8 mouse cellular contexts compared by ENCODE assay signal in genomic region chr16:30184591-30185265, GRCm38 (mm10).
DNase-seq lines count a peak whose midpoint lies in the region; ATAC-seq and TF ChIP-seq lines count a peak whose summit lies in the region.

No protein-coding gene starts in this region.

- no peak for DNase-seq in ES-E14 (ENCODE audit: low read depth, low spot score)
- DNase-seq in brain, adult 2 months (ENCODE audit: low read depth, low spot score): peak; percentile 77
- peak; percentile 88 to 93 for DNase-seq in gastrocnemius, adult 8-10 months (ENCODE audit: low spot score in 2 of 2)
- peak; percentile 65 to 77 for DNase-seq in layer of hippocampus, postnatal 10 days (ENCODE audit: low spot score in 2 of 2)
- no peak for DNase-seq in T-cell, adult 2 months (ENCODE audit: low spot score)

- no peak overlapping the region for H3K9ac ChIP-seq in ES-E14 (ENCODE audit: insufficient read depth, low read depth, low read length, poor library complexity, severe bottlenecking)
- peak overlapping the region; percentile 51; the same call in 1 of the 2 replicates for H3K9ac ChIP-seq in hindbrain, embryonic 13.5 days
- peak overlapping the region; percentile 49 for H3K9ac ChIP-seq in lung, embryonic 16.5 days (ENCODE audit: low read length)
- H3K9ac ChIP-seq in neural tube, embryonic 15.5 days (replicated peaks): no peak overlapping the region

- peaks cover 95% of the 10 kb centered on the region for H3K27me3 ChIP-seq in hindbrain, embryonic 13.5 days
- no peaks in the 10 kb centered on the region for H3K27me3 ChIP-seq in lung, embryonic 16.5 days (ENCODE audit: control insufficient read depth, insufficient read depth, low read depth, low read length)
- H3K27me3 ChIP-seq in neural tube, embryonic 15.5 days (replicated peaks): peaks cover 36% of the 10 kb centered on the region; the same call in 1 of the 2 replicates

- 18% methylated on average over 18 of the region's 18 CpGs for WGBS in hindbrain, embryonic 13.5 days
- 5% methylated on average over 18 of the region's 18 CpGs for WGBS in lung, embryonic 16.5 days
- 28% methylated on average over 18 of the region's 18 CpGs for WGBS in neural tube, embryonic 15.5 days

- in situ Hi-C loops in ES-E14 (cut with MboI; ENCODE audit: low sequenced_read_pairs in 2 of 2, unreplicated experiment in 2 of 2): no loop called here

- H3K9me3 ChIP-seq in ES-E14 (ENCODE audit: control insufficient read depth, insufficient read depth, low read depth, low read length): no peaks in the 10 kb centered on the region
- H3K9me3 ChIP-seq in hindbrain, embryonic 13.5 days: no peaks in the 10 kb centered on the region
- no peaks in the 10 kb centered on the region for H3K9me3 ChIP-seq in lung, embryonic 16.5 days (ENCODE audit: control insufficient read depth, low read length)
- no peaks in the 10 kb centered on the region for H3K9me3 ChIP-seq in neural tube, embryonic 15.5 days (replicated peaks)

- H3K4me2 ChIP-seq in hindbrain, embryonic 13.5 days: no peak overlapping the region
- H3K4me2 ChIP-seq in lung, embryonic 16.5 days (ENCODE audit: low read depth, low read length): peak overlapping the region; percentile 34
- H3K4me2 ChIP-seq in neural tube, embryonic 15.5 days: peak overlapping the region; percentile 1; the same call in 1 of the 2 replicates

- H3K36me3 ChIP-seq in ES-E14 (ENCODE audit: control insufficient read depth, insufficient read depth, low read length, poor library complexity, severe bottlenecking): no peaks in the 10 kb centered on the region
- H3K36me3 ChIP-seq in hindbrain, embryonic 13.5 days: no peaks in the 10 kb centered on the region
- no peaks in the 10 kb centered on the region for H3K36me3 ChIP-seq in lung, embryonic 16.5 days (ENCODE audit: control insufficient read depth, insufficient read depth, low read length)
- no peaks in the 10 kb centered on the region for H3K36me3 ChIP-seq in neural tube, embryonic 15.5 days

- peak; percentile 33; the same call in 1 of the 2 replicates for ATAC-seq in hindbrain, embryonic 13.5 days (ENCODE audit: low FRiP score)
- peak; percentile 83 for ATAC-seq in lung, embryonic 16.5 days (ENCODE audit: low read depth)
- 0 out of 2 replicates have a peak, but pooled peaks have one; percentile 18 for ATAC-seq in neural tube, embryonic 15.5 days (ENCODE audit: low FRiP score)

- H3K4me1 ChIP-seq in ES-E14 (ENCODE audit: control insufficient read depth in 2 of 2, insufficient read depth in 2 of 2, low read length in 2 of 2, poor library complexity in 1 of 2): peaks cover 2 to 19% of the 10 kb centered on the region in 2 experiments; a peak in 3 of 4 replicates
- peaks cover 26% of the 10 kb centered on the region for H3K4me1 ChIP-seq in hindbrain, embryonic 13.5 days (replicated peaks)
- peaks cover 53% of the 10 kb centered on the region for H3K4me1 ChIP-seq in lung, embryonic 16.5 days (replicated peaks; ENCODE audit: control insufficient read depth, insufficient read depth, low read length)
- H3K4me1 ChIP-seq in neural tube, embryonic 15.5 days: peaks cover 40% of the 10 kb centered on the region

- peak overlapping the region; percentile 24 to 31; a peak in 2 of 4 replicates for H3K4me3 ChIP-seq in ES-E14 (ENCODE audit: insufficient read depth in 1 of 2, low read depth in 1 of 2, low read length in 2 of 2, poor library complexity in 1 of 2, severe bottlenecking in 1 of 2)
- H3K4me3 ChIP-seq in hindbrain, embryonic 13.5 days: no peak overlapping the region
- H3K4me3 ChIP-seq in lung, embryonic 16.5 days (ENCODE audit: low read length): peak overlapping the region; percentile 13; the same call in 1 of the 2 replicates
- H3K4me3 ChIP-seq in neural tube, embryonic 15.5 days (replicated peaks): no peak overlapping the region

- no peak overlapping the region for H3K27ac ChIP-seq in ES-E14 (ENCODE audit: insufficient read depth, low read depth, low read length, poor library complexity, severe bottlenecking)
- peak overlapping the region; percentile 40 for H3K27ac ChIP-seq in hindbrain, embryonic 13.5 days
- peak overlapping the region; percentile 91 for H3K27ac ChIP-seq in lung, embryonic 16.5 days (ENCODE audit: low read length)
- H3K27ac ChIP-seq in neural tube, embryonic 15.5 days (replicated peaks): peak overlapping the region; percentile 58

TF ChIP-seq in ES-E14, 5 proteins besides CTCF, POLR2A, EP300 and RAD21:
- no peak for TF ChIP-seq HCFC1 (IDR thresholded peaks at IDR 0.05; ENCODE audit: borderline replicate concordance, insufficient read depth, low read length)
- no peak for TF ChIP-seq MAFK (IDR thresholded peaks at IDR 0.05; ENCODE audit: insufficient read depth, low read depth, low read length)
- no peak for TF ChIP-seq ZC3H11A (IDR thresholded peaks at IDR 0.05; ENCODE audit: borderline replicate concordance, low read depth, low read length)

Comparison
In these comparisons a context has a peak if more than half of its experiments do, and no peak if none do; other contexts are left out.
1. DNase-seq: peak in brain, adult 2 months (single experiment), gastrocnemius, adult 8-10 months (2 of 2) and layer of hippocampus, postnatal 10 days (2 of 2); none in ES-E14 (single experiment) and T-cell, adult 2 months (single experiment).
2. H3K4me3 ChIP-seq: peak in ES-E14 (2 of 2) and lung, embryonic 16.5 days (single experiment); none in hindbrain, embryonic 13.5 days (single experiment) and neural tube, embryonic 15.5 days (single experiment).
3. H3K9ac ChIP-seq: peak in hindbrain, embryonic 13.5 days (single experiment) and lung, embryonic 16.5 days (single experiment); none in ES-E14 (single experiment) and neural tube, embryonic 15.5 days (single experiment).
4. ATAC-seq: peak in every context shown above with its lines; median percentile 83 in lung, embryonic 16.5 days; 33 in hindbrain, embryonic 13.5 days; 18 in neural tube, embryonic 15.5 days.